Mouse (Mus musculus): ENCODE data around the gene Acss1.

The Acss1 gene

GRCm38 (mm10) chr2:150667820-150668766 is at the start of gene Acss1:
Gene Acss1, minus strand, starts transcription at chr2:150668500.
- DNase-seq (ENCODE audit: low read depth, low spot score): peak; percentile 39

DNA sequence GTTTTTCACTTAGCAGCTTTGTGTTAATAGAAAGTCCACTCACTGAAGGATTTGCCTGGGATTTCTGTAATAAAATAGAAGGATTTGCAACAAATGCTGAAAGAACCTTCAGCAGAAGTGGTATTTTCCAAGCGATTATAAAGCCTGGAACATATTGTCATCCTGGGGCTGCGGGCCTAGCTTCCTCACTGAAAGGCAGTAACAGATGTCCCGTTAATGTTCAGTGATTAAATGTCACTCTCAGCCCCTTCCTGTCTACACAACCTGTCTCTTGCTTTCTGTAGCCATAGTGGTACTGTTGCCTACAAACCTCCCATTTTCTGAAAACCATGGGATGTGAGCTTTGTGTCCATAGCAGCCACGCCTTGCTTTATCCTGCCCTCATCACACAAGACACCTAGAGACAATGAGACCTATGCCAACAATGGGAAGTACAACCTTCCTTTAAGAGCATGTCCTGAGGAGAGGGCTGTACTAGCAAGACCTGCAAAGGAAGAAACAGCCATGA is 43.9 kb upstream of the Acss1 start:
- DNase-seq (ENCODE audit: low read depth, low spot score): no peak

GRCm38 (mm10) chr2:150691481-150692170 is 23.3 kb upstream of the Acss1 start:
- no peak for DNase-seq (ENCODE audit: low read depth, low spot score)

GRCm38 (mm10) chr2:150690216-150690615 is 21.9 kb upstream of the Acss1 start:
- no peak for DNase-seq (ENCODE audit: low read depth, low spot score)

DNA sequence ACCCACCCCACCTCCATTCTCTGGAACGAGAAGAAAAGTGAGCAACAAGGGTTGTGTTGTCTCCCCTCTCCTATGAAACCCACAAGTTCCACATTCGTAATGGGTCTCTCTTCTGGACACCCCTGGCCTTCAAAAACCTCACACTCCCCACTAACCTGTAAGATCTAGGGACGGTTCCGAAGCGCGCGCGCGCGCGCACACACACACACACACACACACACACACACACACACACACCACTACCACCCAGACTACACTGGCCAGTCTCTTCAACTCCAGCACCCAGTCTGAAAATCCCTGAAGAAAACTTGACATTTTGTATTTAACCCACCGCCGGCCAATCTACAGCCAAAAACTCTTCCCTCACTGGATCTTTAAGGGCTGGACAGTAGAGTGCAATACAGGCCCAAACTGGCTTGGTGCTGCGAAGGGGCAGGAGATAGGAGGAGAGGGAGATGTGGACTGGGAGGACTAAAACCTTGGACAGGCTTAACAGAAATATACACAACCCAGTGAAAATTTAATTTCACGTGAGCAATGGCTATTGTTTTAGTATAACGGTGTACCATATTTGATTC is 21.0 kb upstream of the Acss1 start, which contains the start of gene Vsx1:
TSS of gene Vsx1 (minus strand) at position 138 of the 578 bp plus-strand sequence.
- DNase-seq (ENCODE audit: low read depth, low spot score): no peak

DNA sequence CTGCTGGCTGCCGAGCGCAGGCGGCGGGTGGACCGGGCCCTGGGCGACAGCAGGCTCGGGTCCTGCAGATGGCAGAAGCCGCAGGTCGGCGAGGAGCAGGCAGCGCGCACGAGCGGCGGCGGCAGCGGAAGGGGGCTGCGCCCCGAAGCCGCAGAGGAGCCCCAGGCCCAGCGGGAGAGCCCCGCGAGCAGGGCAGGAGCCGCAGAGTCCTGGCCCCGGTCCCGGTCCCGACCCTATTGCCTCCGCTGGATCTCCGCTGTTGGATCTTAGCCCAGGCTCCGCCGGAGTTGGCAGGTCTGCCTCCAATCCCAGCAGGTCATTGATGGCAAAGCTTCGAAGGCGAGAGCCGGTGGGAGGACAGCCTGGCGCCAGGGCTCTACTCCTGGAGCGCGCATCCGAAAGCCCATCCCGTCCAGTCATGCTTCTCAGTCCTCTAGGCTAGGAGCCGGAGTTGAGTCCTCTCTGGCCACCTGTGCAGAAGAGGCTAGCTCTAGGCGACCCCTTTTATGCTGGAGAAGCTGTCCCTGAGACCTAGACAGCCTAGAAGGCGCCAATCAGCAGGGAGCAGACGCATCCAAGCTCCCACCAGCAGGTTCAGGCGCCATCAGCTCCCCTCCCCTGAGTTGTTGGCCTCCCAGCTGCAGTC is 20.4 kb upstream of the Acss1 start:
- peak; percentile 30 for DNase-seq (ENCODE audit: low read depth, low spot score)

GRCm38 (mm10) chr2:150687871-150688540 is 19.7 kb upstream of the Acss1 start:
- DNase-seq (ENCODE audit: low read depth, low spot score): peak; percentile 19

DNA sequence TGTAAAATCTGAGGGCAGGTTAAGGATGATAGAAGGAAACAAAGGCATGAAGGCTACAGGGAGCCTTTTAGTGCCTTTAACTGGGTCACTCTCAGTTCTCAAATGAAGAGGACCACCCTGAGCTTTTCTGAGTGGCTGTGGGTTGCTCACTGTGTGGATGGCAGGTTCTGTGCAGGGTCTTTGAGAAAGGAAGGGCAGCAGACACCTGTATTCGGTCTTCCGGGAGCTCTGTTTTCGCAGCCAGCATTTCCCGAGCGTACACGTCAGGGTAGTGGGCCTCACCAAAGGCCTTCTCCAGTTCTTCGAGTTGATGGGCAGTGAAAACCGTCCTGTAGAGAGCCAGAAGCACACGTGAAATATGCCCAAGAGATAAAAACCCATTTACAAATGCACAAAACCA is 17.1 kb upstream of the Acss1 start:
- no peak for DNase-seq (ENCODE audit: low read depth, low spot score)

DNA sequence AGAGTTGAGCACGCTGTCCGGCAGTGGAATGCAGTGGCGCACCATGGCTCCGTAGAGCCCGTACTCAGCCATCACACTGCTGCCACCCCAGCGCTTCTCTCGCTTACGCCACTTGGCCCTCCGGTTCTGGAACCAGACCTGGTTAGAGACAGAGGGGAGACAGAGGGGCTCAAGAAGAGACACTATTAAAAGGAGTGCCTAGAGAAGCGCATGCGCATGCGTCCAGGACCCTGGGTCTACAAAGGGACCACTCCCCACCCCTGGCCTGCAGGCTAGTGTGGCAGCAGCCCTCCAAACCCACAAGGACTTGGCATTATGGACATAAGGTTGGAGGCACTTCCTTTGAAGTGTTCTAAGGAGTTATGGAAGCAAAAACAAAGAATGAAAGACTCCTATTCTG is 16.2 kb upstream of the Acss1 start:
- DNase-seq (ENCODE audit: low read depth, low spot score): no peak

DNA sequence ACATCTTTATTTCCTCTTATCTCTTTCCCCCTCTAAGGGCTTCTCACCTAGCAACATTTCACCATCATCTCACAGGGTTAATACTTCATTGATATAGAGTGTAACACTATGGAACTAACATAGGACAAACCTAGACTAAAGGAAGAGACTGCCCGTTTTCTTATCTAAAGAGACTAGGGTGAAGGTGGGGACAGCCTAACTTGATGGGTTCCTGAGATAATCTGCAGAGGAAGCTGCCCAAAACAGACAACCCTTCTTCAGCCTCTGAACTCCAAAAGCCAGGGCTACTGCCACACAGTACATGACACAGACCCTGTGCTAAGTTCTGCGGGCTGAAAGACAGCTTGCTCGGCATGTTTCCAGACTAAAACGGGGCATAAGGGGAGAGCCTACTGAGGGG is 13.3 kb upstream of the Acss1 start:
- no peak for DNase-seq (ENCODE audit: low read depth, low spot score)

GRCm38 (mm10) chr2:150678392-150678791 is 10.1 kb upstream of the Acss1 start:
- DNase-seq (ENCODE audit: low read depth, low spot score): peak; percentile 80

- DNase-seq (ENCODE audit: low read depth, low spot score): peak; percentile 69
These were observed 7.2 kb upstream of the Acss1 start for GRCm38 (mm10) chr2:150675525-150675924.

- DNase-seq (ENCODE audit: low read depth, low spot score): peak; percentile 82
These were observed 6.6 kb upstream of the Acss1 start for GRCm38 (mm10) chr2:150674900-150675299.

DNA sequence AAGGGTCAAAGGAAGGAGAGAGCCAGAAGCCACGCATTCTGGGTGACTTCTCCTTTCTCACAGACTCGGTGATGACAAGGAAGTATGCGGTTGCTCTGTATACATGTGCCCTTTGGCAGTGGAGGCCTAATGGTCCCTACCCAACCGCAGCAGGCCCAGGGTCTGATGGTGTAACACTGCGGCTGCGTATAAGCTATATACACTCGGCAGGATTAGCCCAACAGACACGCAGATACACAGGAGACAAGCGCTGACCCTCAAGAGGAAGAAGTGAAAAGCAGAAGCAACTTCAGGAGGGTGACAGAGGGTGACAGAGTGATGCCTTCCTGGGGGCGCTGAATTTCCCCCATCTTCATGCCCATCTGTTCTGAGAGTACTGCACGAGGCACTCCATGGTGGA is 5.6 kb upstream of the Acss1 start:
- no peak for DNase-seq (ENCODE audit: low read depth, low spot score)

DNA sequence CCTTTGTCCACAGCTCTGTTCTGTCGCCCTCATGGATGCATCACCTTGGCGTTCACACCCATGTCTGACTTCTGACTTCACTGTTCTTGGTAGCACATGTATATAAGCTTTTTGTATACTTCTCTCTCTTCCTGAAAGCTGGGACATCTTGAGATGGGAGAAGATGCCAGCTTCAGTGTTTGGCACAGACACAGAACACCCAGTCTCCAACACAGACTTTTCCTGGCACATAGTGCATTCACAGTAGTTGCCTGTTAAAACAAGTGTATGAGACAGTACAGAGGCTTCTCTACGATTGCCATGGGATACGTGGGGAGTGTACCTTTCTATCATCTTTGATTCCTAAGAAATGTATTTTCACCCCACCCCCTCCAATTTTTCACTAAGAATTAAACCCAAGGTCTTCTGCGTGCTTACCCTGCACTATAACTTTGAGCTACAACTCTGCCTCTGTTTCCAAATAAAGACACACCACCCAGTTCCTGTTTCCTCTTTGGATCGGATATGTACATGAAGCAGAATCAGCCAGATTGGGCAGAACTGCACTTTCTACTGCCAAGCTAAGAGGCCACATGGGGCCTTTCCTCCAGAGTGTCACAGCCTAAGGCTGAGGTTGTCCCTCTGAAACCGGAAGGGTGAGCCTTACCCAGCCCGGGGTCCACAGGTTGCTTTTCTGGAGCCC is 3.5 kb upstream of the Acss1 start:
- DNase-seq (ENCODE audit: low read depth, low spot score): no peak

DNA sequence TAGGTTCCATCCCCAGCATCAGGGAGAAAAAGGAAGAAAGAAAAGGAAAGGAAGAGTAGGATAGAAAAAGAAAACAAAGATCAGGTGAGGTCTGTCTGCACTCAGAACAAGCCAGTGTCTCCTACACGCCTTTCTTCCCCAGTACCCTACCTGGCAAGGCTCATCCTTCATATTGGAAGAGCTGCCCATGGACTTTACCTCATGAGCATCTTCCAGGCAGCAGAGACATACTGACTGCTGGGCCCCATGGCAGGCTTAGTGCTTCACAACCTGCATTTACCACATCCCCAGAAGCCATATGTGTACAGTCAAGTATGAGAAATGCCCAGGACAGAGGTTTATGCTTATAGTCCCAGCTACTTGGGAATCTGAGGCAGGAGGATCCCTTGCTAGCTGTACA is 2.6 kb upstream of the Acss1 start:
- no peak for DNase-seq (ENCODE audit: low read depth, low spot score)

- no peak for DNase-seq (ENCODE audit: low read depth, low spot score)
These were observed 1.2 kb upstream of the Acss1 start for GRCm38 (mm10) chr2:150669454-150670045.

GRCm38 (mm10) chr2:150668956-150669355 is 656 bp upstream of the Acss1 start:
- DNase-seq (ENCODE audit: low read depth, low spot score): no peak

DNA sequence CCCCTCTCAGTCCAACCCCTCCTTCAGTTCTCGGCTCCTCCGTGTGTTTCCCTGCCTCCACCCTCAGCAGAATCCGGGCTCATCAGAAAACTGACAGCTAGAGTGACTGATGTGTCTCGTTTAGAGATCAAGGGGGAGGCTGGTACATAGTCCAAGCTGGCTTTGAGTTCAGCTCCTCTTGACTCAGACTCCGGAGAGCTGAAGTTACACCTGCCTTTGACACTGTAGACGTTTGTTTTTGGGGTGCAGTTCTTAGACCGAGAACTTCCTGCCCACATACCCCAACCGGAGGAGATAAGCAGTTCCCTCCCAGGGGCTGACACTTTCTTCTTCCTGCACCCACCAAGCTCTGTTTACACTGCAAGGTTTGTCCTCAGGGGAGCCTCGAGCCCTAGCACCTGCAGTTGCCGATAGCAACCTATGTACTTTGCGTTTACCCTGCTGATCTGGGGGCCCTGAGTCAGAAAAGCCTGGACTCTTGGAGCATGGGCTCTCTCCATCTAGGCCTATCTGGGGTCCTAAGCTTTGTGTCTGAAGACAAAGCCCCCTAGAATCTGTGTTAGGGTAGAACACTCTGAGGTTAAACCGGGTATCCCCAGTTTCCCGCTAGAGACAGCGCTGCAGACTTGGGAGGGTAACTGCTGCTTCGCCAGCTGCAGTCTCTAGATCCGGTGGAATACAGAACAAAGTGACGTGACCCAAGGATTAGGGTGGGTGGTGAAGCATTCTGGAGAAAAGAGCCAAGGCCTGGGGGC is 1.1 kb downstream of the Acss1 start:
- DNase-seq (ENCODE audit: low read depth, low spot score): no peak
